Mouse (Mus musculus): ENCODE results near the gene Sorbs1. TPM values are rescaled to one million over a fixed set of nuclear protein-coding genes. Genes with fewer than 3 reads are reported as not detected.

Gene Sorbs1
- polyA plus RNA-seq, 1 experiment, result 111 TPM

DNA sequence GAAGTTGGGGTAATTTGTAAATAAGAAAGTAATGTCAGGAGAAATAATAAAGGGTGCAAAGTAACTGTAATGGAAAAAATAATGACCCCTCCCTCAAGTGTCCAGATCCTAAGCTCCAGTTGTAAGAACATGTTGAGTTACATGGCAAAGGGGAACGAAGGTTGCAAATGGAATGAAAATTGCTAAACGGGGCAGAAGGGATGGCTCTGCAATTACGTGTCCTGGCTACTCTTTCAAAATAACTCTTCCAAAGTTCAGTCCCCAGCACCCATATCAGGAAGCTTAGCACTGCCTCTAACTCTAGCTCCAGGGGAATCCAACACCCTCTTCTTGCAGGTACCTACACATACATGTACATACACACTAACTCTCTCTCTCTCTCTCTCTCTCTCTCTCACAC, 6.6 kb downstream of the Sorbs1 start:
- Histone ChIP-seq H3K27ac (ENCODE audit: insufficient read depth, low read length) (no peak overlapping the region), H3K4me3 (ENCODE audit: insufficient read depth, low read length) (no peak overlapping the region), H3K4me1 (ENCODE audit: control insufficient read depth, insufficient read depth, low read length) (peaks cover 4% of the 10 kb centered on the region; the same call in 1 of the 2 replicates)
- no peak for TF ChIP-seq CTCF (IDR thresholded peaks at IDR 0.05; ENCODE audit: borderline replicate concordance, insufficient read depth, low read length)
- TF ChIP-seq POLR2A (IDR thresholded peaks at IDR 0.05; ENCODE audit: low read depth, low read length), result no peak

DNA sequence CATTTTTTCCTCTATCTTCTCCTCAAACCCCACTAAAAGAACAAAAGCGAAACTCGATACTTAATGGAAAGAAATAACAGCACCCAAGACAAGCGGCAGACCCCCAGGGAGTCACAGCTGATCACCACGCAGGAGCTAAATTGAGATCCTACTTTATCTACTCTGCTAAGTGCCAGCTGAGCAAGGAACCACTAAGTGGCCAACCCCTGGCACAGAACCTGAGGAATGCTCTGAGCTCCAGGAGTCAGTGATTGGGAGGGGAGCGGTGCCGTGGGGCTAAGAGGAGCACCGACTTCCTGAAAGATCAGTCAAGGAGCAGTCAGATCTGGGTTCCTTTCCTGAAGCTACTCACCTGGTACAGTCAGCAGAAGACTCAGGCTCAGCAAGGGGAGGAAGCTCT, 9.2 kb downstream of the Sorbs1 start:
- Histone ChIP-seq H3K4me1 (ENCODE audit: control insufficient read depth, insufficient read depth, low read length) (0 out of 2 replicates have a peak, but pooled peaks cover 3% of the 10 kb centered on the region), H3K27ac (ENCODE audit: insufficient read depth, low read length) (no peak overlapping the region)
- TF ChIP-seq CTCF (IDR thresholded peaks at IDR 0.05; ENCODE audit: borderline replicate concordance, insufficient read depth, low read length) (no peak), POLR2A (IDR thresholded peaks at IDR 0.05; ENCODE audit: low read depth, low read length) (no peak)

DNA sequence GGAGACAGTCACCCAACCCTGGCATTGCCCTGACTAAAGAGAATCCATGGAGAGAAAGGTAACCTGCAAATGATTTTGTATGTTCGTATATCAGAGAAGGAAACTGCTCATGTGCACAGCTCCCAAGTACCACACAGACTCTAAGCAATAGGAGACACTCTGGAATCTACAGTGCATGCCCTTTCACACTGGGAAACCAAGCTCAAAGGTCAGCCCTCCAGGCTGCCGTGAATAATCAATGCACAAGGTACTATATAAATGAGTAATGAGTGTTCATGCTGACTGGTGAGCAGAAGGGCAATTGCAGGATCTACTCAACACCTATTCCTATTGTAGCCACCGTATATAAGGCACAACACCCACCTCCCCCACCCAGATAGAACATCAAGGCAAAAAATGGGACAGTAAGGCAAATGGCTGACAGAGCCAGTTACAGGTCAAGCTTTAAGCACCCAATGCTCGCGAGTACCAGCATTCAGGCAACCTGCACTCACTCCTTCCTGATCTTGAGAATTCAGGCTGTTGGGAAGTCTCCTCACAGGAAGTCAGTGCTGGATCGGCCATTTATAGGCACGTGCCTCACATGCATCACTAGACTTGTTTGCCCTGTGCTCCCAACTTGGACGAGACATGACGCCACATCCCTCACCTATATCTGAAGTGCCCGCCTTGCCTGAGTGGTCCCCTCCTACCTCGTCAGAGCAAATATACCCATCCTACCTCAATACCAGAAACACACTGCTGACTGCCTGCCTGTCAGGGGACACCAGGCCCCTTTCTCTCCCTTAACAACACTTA, 13.4 kb downstream of the Sorbs1 start:
- no peak overlapping the region for H3K4me3 ChIP-seq (ENCODE audit: insufficient read depth, low read length)
- H3K27ac ChIP-seq (ENCODE audit: insufficient read depth, low read length), result no peak overlapping the region
- 0 out of 2 replicates have a peak, but pooled peaks cover 3% of the 10 kb centered on the region for H3K4me1 ChIP-seq (ENCODE audit: control insufficient read depth, insufficient read depth, low read length)
- TF ChIP-seq CTCF (IDR thresholded peaks at IDR 0.05; ENCODE audit: borderline replicate concordance, insufficient read depth, low read length), result no peak
- TF ChIP-seq POLR2A (IDR thresholded peaks at IDR 0.05; ENCODE audit: low read depth, low read length), result no peak

More for the DNA sequence above, 9.2 kb downstream of the Sorbs1 start:
- no peak overlapping the region for H3K4me3 ChIP-seq (ENCODE audit: insufficient read depth, low read length)

DNA sequence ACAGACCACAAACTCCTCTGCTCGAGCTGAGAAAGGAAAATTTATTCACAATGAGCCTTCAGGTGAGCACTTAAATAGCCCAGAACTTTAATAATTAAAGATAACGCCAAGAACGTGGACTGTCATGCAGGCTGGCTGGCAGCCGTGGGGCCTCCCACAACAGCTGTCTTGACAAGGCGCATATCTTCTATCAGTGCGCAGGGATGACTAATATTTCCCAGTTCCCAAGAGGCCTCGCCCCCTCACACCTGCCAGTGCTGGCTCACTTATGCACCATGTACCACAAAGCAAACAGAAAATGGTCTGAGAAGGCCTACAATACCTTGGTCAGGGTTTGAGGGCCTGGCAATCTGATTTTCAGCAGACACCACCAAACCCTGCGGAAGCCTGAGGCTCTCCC, 14.4 kb downstream of the Sorbs1 start:
- 0 out of 2 replicates have a peak, but pooled peaks cover 3% of the 10 kb centered on the region for H3K4me1 ChIP-seq (ENCODE audit: control insufficient read depth, insufficient read depth, low read length)
- TF ChIP-seq CTCF (IDR thresholded peaks at IDR 0.05; ENCODE audit: borderline replicate concordance, insufficient read depth, low read length) (no peak), POLR2A (IDR thresholded peaks at IDR 0.05; ENCODE audit: low read depth, low read length) (no peak)
- no peak overlapping the region for H3K4me3 ChIP-seq (ENCODE audit: insufficient read depth, low read length)
- no peak overlapping the region for H3K27ac ChIP-seq (ENCODE audit: insufficient read depth, low read length)

DNA sequence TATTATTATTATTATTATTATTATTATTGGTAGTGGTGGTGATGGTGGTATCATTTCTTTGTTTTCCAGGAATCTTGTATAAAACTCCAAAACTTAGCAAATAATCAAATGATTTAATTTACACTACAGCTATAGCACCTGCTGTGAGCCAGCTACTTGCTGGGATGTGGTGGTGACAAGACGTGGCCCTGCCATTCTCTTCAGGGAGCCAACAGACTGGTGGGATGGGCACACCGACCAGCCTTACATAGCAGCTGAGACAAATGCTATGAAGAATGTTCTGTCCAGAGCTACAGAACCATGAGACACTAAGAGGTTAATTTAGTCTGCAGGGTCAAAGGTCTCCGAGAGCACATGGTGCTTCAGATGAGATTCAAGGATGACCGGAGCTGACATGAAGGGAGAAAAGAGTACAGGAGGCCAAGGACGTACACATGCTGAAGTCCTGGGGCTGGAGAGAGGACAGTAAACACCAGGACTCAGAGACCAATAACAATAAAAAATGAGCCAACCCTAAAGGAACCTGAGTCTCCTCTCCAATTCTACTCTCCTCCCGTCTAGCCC, 15.3 kb downstream of the Sorbs1 start:
- Histone ChIP-seq H3K4me1 (ENCODE audit: control insufficient read depth, insufficient read depth, low read length) (peaks cover 6% of the 10 kb centered on the region; the same call in 1 of the 2 replicates), H3K27ac (ENCODE audit: insufficient read depth, low read length) (no peak overlapping the region), H3K4me3 (ENCODE audit: insufficient read depth, low read length) (no peak overlapping the region)
- TF ChIP-seq POLR2A (IDR thresholded peaks at IDR 0.05; ENCODE audit: low read depth, low read length) (no peak), CTCF (IDR thresholded peaks at IDR 0.05; ENCODE audit: borderline replicate concordance, insufficient read depth, low read length) (no peak)

DNA sequence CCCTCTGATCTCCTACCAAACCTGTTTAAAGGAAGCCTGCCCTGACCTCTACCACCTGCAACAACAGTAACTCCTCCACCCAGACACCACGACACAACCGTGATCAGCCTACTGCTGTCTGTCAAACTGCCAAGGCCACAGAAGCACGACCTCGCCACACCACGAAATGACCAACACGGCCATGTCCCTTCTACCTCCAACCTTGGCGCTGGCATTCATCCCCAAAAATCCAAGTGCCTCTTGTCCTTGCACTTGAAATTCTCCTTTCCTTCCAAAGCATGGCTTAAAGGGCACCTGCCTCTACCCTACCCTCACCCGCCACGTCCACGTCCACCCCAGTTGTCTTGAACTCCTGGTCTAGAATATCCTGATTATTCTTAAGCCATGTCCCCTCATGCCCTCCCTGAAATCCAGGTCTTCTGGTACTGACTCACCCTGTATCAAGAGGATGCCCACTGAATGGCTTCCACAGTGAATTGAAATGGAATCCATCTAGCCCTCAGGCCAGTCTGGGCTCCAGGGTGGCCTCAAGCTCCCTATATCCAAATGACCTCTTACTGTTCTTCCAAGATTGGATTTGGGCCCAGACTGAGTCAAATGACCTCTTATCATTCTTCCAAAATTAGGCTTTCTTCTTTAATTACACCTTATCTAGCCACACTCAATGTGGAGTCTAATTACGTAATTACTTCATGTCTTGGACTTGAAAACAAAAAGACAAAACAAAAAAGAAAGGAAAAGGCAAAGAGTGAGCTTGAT, 16.9 kb downstream of the Sorbs1 start:
- peaks cover 15% of the 10 kb centered on the region for H3K4me1 ChIP-seq (ENCODE audit: control insufficient read depth, insufficient read depth, low read length)
- no peak for TF ChIP-seq CTCF (IDR thresholded peaks at IDR 0.05; ENCODE audit: borderline replicate concordance, insufficient read depth, low read length)
- no peak for TF ChIP-seq POLR2A (IDR thresholded peaks at IDR 0.05; ENCODE audit: low read depth, low read length)
- H3K27ac ChIP-seq (ENCODE audit: insufficient read depth, low read length), result no peak overlapping the region
- H3K4me3 ChIP-seq (ENCODE audit: insufficient read depth, low read length), result no peak overlapping the region

DNA sequence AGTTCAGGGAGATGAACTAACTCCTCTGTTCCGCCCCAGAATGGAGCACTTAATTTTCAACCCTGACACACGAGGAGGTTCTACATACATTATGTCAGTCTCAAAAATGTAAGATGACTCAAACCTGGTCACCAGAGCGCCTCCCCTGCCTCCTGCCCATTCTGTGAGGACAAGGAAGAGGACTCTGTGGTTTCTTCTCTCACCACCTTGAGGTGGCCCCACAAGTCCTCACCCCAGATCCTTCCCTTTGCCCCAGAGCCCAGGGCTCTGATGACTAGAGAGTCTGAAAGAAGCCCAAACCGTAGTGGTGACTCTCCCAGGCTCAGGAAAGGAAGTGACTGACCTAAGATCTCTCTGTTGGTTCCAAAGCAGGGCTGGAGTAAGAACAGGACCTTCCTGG, 17.5 kb downstream of the Sorbs1 start:
- no peak overlapping the region for H3K27ac ChIP-seq (ENCODE audit: insufficient read depth, low read length)
- H3K4me3 ChIP-seq (ENCODE audit: insufficient read depth, low read length), result no peak overlapping the region
- TF ChIP-seq POLR2A (IDR thresholded peaks at IDR 0.05; ENCODE audit: low read depth, low read length) (no peak), CTCF (IDR thresholded peaks at IDR 0.05; ENCODE audit: borderline replicate concordance, insufficient read depth, low read length) (no peak)
- H3K4me1 ChIP-seq (ENCODE audit: control insufficient read depth, insufficient read depth, low read length), result peaks cover 15% of the 10 kb centered on the region

DNA sequence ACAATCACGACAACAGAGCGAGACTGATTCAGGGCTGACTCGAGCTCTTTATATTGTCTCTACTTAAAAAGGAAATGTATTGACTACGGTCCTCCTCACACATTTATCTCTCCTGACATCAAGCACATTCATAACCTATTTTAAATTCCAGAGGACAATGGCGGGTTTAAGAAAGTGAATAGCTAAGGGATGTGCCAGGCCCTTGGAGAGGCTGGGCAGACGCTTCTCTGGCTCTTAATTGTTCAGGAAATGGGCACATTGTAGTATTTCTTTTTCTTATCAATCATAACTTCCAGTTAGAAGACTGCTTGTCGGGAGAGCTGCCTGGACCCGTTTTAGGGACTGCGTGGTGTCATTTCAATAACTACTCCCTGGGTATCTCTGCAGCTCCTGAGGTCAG, 20.7 kb downstream of the Sorbs1 start:
- peaks cover 14% of the 10 kb centered on the region for H3K4me1 ChIP-seq (ENCODE audit: control insufficient read depth, insufficient read depth, low read length)
- H3K27ac ChIP-seq (ENCODE audit: insufficient read depth, low read length), result peak overlapping the region; percentile 79
- no peak overlapping the region for H3K4me3 ChIP-seq (ENCODE audit: insufficient read depth, low read length)
- TF ChIP-seq CTCF (IDR thresholded peaks at IDR 0.05; ENCODE audit: borderline replicate concordance, insufficient read depth, low read length), result no peak
- TF ChIP-seq POLR2A (IDR thresholded peaks at IDR 0.05; ENCODE audit: low read depth, low read length), result no peak

DNA sequence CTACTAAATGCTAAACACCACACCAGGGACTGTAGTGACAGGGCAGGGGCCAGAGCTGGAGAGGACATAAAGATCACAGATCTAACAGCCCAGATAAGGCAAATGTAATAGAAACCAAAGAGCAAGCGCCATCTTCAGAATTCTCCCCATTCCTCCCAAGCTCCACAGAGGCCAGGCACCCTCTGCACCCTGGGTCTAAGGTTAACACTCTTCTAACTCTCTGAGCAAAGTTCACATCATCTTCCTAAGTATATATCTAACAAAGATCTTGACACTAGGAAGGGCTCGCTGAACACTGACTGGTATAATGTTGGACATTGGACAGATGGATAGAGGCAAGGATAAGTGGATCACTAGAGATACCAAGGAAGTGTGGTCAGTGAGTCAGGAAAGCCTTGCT, 22.1 kb downstream of the Sorbs1 start:
- Histone ChIP-seq H3K4me3 (ENCODE audit: insufficient read depth, low read length) (no peak overlapping the region), H3K4me1 (ENCODE audit: control insufficient read depth, insufficient read depth, low read length) (peaks cover 14% of the 10 kb centered on the region), H3K27ac (ENCODE audit: insufficient read depth, low read length) (no peak overlapping the region)
- no peak for TF ChIP-seq POLR2A (IDR thresholded peaks at IDR 0.05; ENCODE audit: low read depth, low read length)
- no peak for TF ChIP-seq CTCF (IDR thresholded peaks at IDR 0.05; ENCODE audit: borderline replicate concordance, insufficient read depth, low read length)

Measured in embryonic fibroblast, embryonic 13.5 days (primary cell).